Mouse (Mus musculus): ENCODE results near the gene Cd83. TPM values are rescaled to one million over a fixed set of nuclear protein-coding genes. Genes with fewer than 3 reads are reported as not detected.

Cd83 gene
- polyA plus RNA-seq, 1 experiment from 2014 or later: 0.64 TPM

DNA sequence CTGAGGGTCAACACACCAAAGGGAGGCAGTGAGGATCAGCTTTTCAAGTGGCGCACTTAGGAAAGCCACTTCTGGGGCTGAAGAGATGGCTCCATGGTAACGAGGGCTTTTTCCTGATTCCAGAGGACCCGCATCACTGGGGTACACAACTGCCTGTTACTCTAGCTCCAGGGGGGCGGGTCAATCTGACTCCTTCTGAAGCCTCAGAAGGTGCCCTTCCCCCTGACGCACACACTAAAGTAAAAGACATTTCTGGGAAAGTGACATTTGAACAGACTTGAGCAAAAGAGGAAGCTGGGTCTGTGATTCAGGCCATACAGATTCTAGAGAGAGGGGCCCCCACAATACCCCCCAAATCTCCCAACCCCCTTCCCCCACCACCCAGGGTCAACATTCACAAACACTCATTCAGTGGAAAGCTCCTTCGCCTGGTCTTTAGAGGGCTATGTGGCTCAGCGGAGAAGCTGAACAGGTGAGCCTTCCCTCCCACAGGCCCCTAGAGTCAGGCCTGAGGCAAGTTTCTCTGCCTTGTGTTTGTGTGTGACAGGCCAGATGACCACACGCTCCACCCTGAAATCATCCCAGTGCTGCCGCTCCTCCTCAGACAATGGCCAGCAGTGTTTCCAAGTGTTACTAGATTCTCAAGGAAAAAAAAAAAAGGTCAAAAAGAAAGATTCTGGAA is 7.1 kb upstream of the Cd83 start:
- Histone ChIP-seq H3K27me3 (replicated peaks) (peaks cover 7% of the 10 kb centered on the region; the same call in 1 of the 2 replicates), H3K4me2 (no peak overlapping the region), H3K9ac (no peak overlapping the region), H3K4me1 (no peaks in the 10 kb centered on the region), H3K36me3 (no peaks in the 10 kb centered on the region), H3K4me3 (no peak overlapping the region), H3K27ac (no peak overlapping the region), H3K9me3 (replicated peaks) (no peaks in the 10 kb centered on the region)
- 57% methylated on average over 9 of the region's 9 CpGs for WGBS (ENCODE audit: insufficient replicate concordance)
- ATAC-seq: no peak

DNA sequence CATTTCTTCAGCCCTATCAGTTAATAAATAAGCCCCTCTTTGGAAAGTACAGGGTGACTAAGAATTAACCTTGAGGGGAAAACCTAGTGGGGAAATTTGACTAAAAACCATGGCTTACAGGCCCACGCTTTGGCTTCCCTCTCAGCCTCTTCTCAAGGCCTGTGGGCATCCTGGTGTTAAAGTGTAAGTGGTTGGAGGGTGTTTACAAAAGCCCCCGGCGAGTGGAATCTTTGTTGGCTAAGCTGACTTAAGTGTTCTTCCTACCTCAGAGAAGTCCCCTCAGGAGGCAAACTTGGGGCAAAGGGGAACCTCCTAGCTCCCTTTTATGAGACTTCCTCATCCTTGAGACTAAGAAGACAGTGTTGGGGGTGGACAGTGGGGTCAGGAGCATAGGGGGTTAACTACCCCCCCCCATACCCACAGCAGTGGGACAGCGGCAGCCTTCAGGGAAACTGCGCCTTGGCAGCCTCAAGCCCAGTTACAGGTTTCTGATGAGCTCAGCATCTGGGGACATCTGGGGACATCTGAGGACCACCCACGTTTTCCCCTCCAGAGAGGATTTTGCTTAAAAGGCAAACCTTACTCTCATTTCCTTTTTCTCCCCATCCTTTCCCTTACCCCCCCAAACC is 6.4 kb upstream of the Cd83 start:
- 52% methylated on average over 6 of the region's 6 CpGs for WGBS (ENCODE audit: insufficient replicate concordance)
- Histone ChIP-seq H3K4me2 (no peak overlapping the region), H3K27me3 (replicated peaks) (peaks cover 14% of the 10 kb centered on the region), H3K36me3 (no peaks in the 10 kb centered on the region), H3K9ac (no peak overlapping the region), H3K27ac (no peak overlapping the region), H3K9me3 (replicated peaks) (no peaks in the 10 kb centered on the region), H3K4me1 (no peaks in the 10 kb centered on the region), H3K4me3 (no peak overlapping the region)
- ATAC-seq: no peak

DNA sequence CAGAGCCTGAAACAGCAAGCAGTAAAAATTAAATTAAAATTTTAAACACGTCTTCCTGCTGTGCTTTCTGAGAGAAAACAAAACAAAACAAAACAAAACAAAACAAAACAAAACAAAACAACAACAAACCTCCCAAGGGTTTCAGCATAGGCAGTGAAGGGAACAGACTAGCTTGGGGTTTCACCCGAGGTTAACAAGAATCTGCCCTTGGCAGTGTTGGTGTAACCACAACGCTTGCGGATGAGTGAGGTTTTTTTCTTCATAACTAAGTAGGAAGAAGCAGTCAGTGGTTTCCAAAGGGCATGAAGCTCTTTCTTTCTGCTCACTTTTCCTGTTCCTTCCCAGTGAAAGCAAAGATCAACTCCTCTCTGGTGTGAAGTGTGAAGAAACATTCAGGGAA is 5.6 kb upstream of the Cd83 start:
- H3K27me3 ChIP-seq (replicated peaks): peaks cover 21% of the 10 kb centered on the region
- 43% methylated on average over 4 of the region's 4 CpGs for WGBS (ENCODE audit: insufficient replicate concordance)
- H3K36me3 ChIP-seq: no peaks in the 10 kb centered on the region
- no peaks in the 10 kb centered on the region for H3K4me1 ChIP-seq
- H3K9me3 ChIP-seq (replicated peaks): no peaks in the 10 kb centered on the region
- H3K27ac ChIP-seq: no peak overlapping the region
- ATAC-seq: no peak
- no peak overlapping the region for H3K4me2 ChIP-seq
- no peak overlapping the region for H3K9ac ChIP-seq
- H3K4me3 ChIP-seq: no peak overlapping the region

DNA sequence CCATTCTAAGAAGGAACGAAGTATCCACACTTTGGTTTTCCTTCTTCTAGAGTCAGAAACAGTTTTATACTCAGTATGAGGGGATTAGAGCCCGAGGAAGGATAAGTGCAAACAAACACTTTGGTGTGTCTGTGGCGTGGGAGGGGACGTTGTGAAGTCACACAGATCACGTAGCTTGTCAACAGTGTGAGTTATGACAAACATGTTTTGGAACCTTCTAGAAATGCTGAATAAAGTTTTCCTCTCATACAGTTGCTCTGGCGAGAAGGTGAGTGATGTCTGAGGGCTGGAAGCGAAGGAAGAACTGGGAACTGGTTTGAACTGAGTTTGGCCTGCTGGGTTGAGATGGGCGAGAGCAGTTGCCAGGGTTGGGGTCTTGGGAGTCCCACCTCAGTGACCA is 4.5 kb upstream of the Cd83 start:
- H3K9ac ChIP-seq: no peak overlapping the region
- no peaks in the 10 kb centered on the region for H3K9me3 ChIP-seq (replicated peaks)
- H3K27me3 ChIP-seq (replicated peaks): peaks cover 28% of the 10 kb centered on the region
- no peak overlapping the region for H3K4me3 ChIP-seq
- no peak overlapping the region for H3K4me2 ChIP-seq
- 64% methylated on average over 8 of the region's 8 CpGs for WGBS (ENCODE audit: insufficient replicate concordance)
- ATAC-seq: no peak
- H3K36me3 ChIP-seq: no peaks in the 10 kb centered on the region
- no peak overlapping the region for H3K27ac ChIP-seq
- 0 out of 2 replicates have a peak, but pooled peaks cover 6% of the 10 kb centered on the region for H3K4me1 ChIP-seq

DNA sequence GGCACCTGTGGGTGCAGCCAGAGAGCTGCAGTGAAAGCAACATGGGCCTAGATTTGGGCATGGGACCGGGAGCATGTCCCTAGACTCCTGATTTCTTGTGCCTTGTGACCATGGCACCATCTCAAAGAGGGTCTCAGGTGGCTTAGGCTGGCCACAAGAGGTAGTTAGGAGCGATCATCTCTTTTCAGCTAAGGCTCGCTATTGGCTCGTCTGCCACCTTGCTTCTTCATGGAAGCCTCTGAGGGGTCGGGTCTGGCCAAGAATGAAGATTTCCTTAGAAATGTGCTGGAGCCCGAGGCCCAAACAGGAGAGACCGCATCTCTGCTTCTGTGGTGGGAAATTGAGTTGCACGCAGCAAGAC is 1.1 kb downstream of the Cd83 start:
- Histone ChIP-seq H3K27me3 (replicated peaks) (peaks cover 65% of the 10 kb centered on the region), H3K4me2 (peak overlapping the region; percentile 64), H3K4me3 (peak overlapping the region; percentile 47), H3K27ac (no peak overlapping the region), H3K36me3 (no peaks in the 10 kb centered on the region), H3K4me1 (0 out of 2 replicates have a peak, but pooled peaks cover 6% of the 10 kb centered on the region), H3K9ac (no peak overlapping the region), H3K9me3 (replicated peaks) (no peaks in the 10 kb centered on the region)
- ATAC-seq: no peak
- 39% methylated on average over 8 of the region's 8 CpGs for WGBS (ENCODE audit: insufficient replicate concordance)

DNA sequence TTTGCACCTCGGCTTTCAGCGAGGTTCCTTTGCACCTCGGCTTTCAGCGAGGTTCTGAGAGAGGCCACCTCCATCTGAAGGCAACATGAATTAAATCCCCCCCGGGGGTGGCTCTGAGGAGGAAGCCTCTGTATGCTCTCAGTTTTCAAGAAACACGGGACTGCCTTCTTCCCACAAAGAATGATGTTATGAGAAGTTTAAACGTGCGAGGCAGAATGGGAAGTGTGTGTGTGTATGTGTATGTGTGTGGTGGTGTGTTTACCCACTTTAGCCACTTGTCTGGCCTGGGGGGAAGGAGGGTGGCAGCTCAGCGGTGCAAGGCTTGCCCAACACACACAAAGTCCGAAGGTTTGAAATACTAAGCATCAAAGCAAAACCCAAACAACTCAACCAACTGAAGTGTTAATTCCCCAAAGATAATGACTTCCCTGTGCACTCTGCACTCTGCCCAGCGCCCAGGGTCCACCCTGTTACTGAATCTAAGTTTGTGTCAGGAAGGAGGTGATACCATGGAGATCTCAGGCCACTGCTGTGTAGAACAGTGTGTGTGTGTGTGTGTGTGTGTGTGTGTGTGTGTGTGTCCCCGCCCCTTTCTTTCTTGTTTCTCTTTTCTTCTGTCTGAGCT is 1.7 kb downstream of the Cd83 start:
- Histone ChIP-seq H3K36me3 (no peaks in the 10 kb centered on the region), H3K9ac (no peak overlapping the region), H3K4me3 (no peak overlapping the region), H3K27ac (no peak overlapping the region), H3K9me3 (replicated peaks) (no peaks in the 10 kb centered on the region), H3K4me1 (0 out of 2 replicates have a peak, but pooled peaks cover 6% of the 10 kb centered on the region), H3K4me2 (no peak overlapping the region), H3K27me3 (replicated peaks) (peaks cover 69% of the 10 kb centered on the region)
- WGBS (ENCODE audit: insufficient replicate concordance): 30% methylated on average over 12 of the region's 12 CpGs
- no peak for ATAC-seq

DNA sequence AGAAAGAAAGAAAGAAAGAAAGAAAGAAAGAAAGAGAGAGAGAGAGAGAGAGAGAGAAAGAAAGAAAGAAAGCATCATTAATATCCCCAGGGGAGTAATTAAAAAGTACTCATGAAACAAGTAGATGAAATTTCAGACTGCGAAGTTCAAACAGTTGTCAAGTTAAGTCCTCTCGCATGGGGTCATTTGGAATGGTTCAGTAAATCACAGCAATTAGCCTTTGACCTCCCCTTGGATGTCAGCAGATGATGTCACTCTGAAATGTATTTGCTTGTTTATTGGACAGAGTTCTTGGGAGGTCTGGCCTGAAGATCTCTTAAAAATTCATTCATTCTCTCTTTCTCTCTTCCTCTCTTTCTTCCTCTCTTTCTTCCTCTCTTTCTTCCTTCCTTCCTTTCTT is 2.7 kb downstream of the Cd83 start:
- no peak for ATAC-seq
- Histone ChIP-seq H3K9ac (no peak overlapping the region), H3K9me3 (replicated peaks) (no peaks in the 10 kb centered on the region), H3K27me3 (replicated peaks) (peaks cover 69% of the 10 kb centered on the region), H3K27ac (no peak overlapping the region), H3K4me1 (0 out of 2 replicates have a peak, but pooled peaks cover 6% of the 10 kb centered on the region), H3K4me3 (no peak overlapping the region), H3K36me3 (no peaks in the 10 kb centered on the region), H3K4me2 (no peak overlapping the region)
- WGBS (ENCODE audit: insufficient replicate concordance): 59% methylated on average over 2 of the region's 2 CpGs

DNA sequence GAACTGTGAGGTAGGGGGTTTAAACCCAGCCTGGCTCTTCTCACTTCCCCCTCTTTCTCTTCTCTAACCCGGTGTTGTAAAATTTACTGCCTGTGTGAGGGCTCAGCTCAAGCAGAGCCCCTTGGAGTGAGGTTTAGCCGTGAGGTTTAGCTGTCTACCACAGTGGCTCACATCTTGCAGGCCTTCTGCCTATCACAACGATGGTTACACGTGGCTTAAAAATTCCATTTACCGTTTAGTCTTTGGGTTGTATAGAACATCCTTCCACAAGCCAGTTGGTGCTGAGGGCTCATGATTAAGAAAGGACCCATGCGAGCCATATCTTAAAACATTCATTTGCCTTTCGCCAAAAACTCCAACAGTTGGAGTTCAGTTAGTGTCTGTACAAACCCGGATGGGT is 3.5 kb downstream of the Cd83 start:
- H3K27ac ChIP-seq: no peak overlapping the region
- 63% methylated on average over 8 of the region's 8 CpGs for WGBS (ENCODE audit: insufficient replicate concordance)
- peaks cover 61% of the 10 kb centered on the region for H3K27me3 ChIP-seq (replicated peaks)
- H3K9ac ChIP-seq: no peak overlapping the region
- H3K9me3 ChIP-seq (replicated peaks): no peaks in the 10 kb centered on the region
- H3K4me2 ChIP-seq: no peak overlapping the region
- H3K4me3 ChIP-seq: no peak overlapping the region
- H3K4me1 ChIP-seq: 0 out of 2 replicates have a peak, but pooled peaks cover 6% of the 10 kb centered on the region
- H3K36me3 ChIP-seq: no peaks in the 10 kb centered on the region
- no peak for ATAC-seq

DNA sequence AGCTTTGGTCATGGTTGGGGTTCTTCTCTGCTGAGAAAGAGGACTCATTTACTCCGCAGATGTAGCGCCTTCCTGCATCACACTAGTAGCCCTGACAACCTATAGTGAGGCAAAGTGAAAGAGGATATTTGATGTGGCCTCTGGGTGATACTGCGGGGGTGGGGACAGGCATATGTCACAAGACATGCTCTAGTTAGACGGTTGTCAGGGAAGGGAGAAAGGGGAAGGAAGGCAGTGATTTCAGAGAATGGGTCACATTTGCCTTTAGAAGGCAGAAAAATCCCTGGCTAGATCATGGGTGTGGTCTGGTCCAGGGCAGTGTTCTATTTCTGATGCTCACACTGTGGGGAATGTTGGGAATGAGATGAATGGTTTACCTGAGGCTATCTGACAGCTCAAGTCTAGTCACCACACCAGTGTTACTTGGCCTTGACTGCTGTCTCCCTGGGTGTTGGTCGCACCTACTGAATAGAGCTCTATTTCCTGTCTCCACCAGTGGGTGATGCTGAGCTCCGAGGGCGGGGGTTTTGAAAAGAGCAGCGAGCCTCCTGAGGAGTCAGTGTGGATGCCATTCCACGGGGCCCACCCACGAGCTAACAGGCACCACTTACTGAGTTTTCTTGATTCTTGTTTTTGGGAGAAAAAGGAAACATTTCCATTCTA is 4.5 kb downstream of the Cd83 start:
- H3K9ac ChIP-seq: no peak overlapping the region
- H3K27me3 ChIP-seq (replicated peaks): peaks cover 52% of the 10 kb centered on the region
- H3K9me3 ChIP-seq (replicated peaks): no peaks in the 10 kb centered on the region
- ATAC-seq: no peak
- WGBS (ENCODE audit: insufficient replicate concordance): 53% methylated on average over 10 of the region's 10 CpGs
- 0 out of 2 replicates have a peak, but pooled peaks cover 6% of the 10 kb centered on the region for H3K4me1 ChIP-seq
- H3K4me3 ChIP-seq: no peak overlapping the region
- no peak overlapping the region for H3K4me2 ChIP-seq
- H3K36me3 ChIP-seq: no peaks in the 10 kb centered on the region
- H3K27ac ChIP-seq: no peak overlapping the region

DNA sequence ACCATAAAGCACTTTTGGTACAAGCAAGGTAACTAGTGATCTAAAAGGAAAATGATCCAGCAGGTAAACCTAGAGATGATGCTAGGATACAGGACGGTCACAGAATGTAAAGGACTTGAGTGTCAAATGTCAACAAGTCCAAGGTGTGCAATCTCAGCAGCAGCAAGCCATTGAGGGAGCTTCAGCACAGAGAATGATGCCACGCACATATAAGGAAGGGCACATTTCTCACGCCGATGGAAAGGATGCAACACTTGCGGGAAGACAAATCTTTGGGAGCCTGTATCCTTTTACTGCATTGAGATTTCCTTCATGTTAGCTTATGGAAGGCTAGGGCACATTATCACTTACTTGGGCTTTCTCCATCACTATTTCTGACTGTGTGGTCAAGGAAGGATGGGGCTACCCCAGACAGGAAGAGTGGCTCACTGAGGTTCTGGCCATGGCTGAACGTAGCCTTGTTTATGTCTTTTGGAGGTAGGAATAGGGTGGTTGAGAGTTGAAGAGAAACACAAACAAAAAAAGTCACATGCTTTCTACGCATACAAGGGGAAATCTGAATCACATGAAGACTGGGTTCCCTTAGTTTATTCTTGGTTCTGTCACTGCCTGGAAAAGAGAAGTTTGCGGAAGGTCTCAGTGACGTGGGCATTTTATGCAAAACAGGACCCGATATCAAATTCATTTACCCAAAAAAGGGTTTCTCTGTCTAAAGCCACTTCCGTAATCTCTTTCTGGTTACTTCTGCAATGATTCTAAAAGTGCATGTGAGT is 5.8 kb downstream of the Cd83 start:
- no peak for ATAC-seq

DNA sequence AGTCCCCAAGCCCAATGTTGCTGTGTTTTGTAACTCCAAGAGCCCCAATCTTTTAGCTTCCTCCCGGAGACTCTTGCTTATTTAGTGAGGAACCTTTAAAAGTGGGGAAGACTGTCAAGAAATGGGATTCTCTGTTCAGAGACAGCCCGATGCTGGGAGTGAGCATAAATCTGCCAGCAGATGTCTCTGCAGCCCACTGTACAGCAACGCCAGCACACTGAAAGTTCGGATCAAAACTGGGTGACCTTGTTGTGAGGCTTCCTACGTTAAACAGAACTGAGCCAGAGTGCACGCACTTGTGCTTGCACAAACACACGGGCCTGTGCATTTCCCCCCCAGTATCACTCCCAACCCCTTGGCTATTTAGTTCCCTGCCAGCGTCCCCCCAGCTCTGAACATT is 10.8 kb downstream of the Cd83 start:
- WGBS (ENCODE audit: insufficient replicate concordance): 48% methylated on average over 8 of the region's 8 CpGs
- no peak overlapping the region for H3K4me2 ChIP-seq
- no peak for ATAC-seq
- H3K9me3 ChIP-seq (replicated peaks): no peaks in the 10 kb centered on the region
- no peak overlapping the region for H3K27ac ChIP-seq
- no peaks in the 10 kb centered on the region for H3K36me3 ChIP-seq
- H3K4me1 ChIP-seq: no peaks in the 10 kb centered on the region
- H3K9ac ChIP-seq: no peak overlapping the region
- peaks cover 7% of the 10 kb centered on the region for H3K27me3 ChIP-seq (replicated peaks)
- no peak overlapping the region for H3K4me3 ChIP-seq

More for the DNA sequence above, 5.8 kb downstream of the Cd83 start:
- Histone ChIP-seq H3K4me2 (no peak overlapping the region), H3K36me3 (no peaks in the 10 kb centered on the region), H3K4me3 (no peak overlapping the region), H3K27ac (no peak overlapping the region), H3K27me3 (replicated peaks) (peaks cover 39% of the 10 kb centered on the region), H3K9me3 (replicated peaks) (no peaks in the 10 kb centered on the region), H3K4me1 (no peaks in the 10 kb centered on the region), H3K9ac (no peak overlapping the region)
- WGBS (ENCODE audit: insufficient replicate concordance): 76% methylated on average over 11 of the region's 11 CpGs
